Mouse (Mus musculus): ENCODE results near the gene Tbc1d14.

The Tbc1d14 gene

DNA sequence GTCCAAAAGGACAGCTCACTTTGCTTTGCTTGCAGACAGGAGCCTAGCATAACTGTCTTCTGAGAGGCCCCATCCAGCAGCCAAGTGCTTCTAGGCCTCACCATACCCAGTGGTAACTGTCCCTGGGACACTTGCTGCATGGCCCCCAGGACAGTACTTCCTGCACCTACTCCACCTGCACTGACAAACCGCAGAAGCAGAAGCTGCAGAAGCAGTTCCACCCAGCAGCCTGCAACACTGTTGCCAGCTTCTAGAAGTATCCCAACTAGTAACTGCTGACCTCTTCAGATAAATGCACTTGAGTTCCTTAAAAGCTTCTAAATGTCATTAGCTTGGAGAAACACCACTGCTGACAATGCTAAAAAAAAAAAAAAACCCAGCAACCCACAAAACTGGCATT is 78.0 kb downstream of the Tbc1d14 start:
- CTCF ChIA-PET = no interaction called here

DNA sequence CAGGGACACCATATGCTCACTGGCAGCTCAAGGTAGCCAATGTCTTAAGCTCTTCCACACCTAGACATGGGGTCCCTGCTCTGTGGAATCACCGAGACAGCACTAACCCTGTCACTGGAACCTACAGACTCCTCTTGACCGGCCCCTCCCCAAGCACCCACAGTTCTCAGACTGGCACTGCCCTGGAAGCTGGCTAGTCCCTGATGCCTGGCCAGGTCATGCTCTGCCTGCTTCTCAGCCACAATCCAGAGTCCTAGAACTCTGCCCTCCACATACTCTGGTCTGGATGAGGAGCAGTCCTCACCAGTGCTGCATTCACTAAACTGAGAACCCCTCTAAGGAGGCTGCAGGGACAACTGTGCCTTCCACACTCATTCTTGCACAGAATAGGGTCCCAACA is 82.1 kb downstream of the Tbc1d14 start:
- CTCF ChIA-PET = no interaction called here

DNA sequence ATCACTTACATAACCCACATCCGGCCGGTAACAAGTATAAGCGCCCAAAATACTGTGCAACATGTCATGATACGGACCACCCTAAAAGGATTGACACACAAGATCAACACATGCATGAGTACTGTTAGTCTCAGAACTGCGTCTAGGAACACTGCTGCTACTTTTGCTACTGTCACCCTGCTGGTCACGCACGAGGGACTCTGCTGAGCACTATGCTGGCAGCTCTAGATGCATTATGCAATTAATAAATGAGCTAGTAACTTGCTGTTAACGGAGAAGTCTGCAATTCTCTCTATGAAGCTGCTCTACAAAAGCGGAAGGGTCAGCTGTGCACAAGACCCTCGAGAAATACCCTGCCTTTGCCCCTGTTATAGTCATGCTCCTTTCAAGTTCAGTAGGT is 84.7 kb downstream of the Tbc1d14 start:
- CTCF ChIA-PET = no interaction called here

DNA sequence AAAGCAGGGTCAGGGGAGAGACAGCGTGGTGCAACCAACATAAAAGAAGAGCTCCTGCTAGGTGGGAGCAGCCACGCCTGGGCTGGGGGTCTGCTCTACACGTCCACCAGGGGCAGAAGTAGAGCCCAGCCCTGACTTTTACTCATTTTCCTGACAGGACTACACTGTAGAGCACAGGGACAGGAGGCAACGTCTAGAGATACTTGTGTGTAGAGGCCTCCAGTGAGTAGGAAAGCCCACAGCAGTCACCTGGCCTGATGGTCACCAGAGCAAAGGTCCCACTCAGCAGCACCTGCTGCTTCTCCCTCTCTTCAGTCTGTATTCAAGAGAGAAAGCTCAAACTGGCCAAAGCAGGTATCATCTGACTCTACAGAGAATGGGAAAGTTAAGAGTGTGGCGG is 87.4 kb downstream of the Tbc1d14 start:
- CTCF ChIA-PET = no interaction called here

DNA sequence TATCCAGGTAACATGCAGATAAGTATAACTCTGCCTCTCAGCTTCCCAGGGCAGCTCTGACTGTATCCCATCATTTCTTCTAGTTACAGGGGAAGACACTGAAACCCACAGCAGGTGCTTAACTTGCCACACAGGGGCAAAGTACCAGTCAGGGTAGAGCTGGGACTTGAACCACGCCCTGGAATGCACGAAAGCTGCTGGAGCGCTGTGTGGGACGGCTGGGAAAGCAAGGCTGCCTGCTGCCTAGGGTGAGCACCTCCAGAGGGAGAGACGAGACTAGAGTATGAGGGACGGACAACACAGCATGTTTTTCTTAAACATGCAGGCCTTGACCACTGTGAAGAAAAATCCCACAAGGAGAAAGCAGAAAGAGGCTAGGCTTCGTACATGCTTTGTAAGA is 87.8 kb downstream of the Tbc1d14 start:
- CTCF ChIA-PET = no interaction called here

DNA sequence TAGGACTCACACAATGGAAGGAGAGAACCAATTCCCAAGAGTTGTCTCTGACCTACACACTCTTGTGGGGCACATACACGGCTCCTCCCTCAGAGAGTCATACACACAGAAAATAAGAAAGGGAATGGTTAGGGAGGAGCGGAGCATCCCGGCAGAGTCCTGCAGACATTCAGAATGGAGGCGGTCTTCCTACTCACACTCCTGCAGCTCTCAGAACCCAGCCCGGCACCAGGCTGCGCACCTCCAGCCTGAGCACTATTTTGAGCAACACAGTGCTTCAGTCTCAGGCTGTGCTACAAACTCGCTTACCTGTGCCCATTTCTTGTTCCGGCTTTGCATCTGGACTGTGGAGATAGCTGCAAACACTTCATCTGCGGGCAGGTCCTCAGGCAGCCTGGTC is 98.4 kb downstream of the Tbc1d14 start:
- CTCF ChIA-PET = no interaction called here

DNA sequence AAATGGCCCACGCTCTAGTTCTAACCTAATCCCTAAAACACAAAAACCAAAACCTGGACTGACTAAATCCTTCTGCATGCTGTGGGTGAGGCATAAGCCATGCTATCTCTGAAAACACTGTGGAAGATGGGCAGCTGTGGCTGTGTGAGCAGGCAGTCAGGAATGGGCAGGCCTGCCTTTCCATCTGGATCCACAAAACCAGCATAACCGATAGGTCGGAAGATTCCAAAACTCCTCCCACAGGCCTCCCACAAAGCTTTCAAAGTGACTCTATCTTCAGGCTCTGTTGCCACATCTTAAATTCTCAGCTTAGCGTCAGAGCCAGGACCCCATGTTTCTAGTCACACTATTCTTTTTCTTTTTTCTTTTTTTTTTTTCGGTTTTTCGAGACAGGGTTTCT is 99.2 kb downstream of the Tbc1d14 start:
- CTCF ChIA-PET = interaction anchor here (0.7 kb wide), 1 partner anchor 15 kb away, joined by 3 read pairs; no protein-coding TSS in a partner anchor

DNA sequence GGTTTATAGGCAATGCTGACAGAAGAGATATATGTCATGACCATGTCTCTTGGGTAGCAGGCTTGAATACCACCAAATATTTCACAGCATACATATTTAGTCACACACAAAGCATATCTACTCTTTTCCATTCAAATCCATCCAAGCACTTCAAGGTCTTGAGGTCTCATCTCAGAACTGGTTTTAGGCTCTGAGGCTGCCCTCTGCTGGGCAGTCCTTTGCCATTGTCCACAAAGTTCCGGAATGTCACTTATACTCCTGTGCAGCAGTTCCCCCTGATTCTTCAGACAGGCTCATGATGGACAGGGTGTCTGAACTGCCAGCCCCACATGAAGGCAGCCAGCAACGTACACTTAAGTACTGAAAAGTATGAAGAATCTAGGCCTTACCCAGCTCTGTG is 103.9 kb downstream of the Tbc1d14 start:
- CTCF ChIA-PET = interaction anchor here (0.7 to 2.1 kb wide), 3 partner anchors 9 to 309 kb away, joined by 3 to 6 read pairs (median 4); no protein-coding TSS in a partner anchor

DNA sequence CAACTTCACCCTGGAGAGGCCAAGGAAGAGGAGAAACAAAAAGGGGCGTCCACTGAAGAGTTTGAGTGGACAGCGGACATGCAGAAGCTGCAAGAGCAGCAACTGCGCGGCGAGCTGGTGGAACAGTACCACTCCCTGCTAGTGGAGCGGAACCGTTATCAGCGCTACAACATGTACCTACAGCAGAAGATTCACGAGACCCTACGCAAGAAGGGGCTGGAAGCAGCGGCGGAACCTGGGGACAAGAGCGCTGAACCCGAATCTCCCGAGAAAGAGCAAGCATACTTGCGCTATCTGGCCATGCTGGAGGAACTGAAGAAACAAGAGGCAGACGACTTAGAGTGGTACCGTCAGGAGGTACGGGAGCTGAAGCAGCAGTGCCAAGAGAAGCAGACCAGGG is 107.8 kb downstream of the Tbc1d14 start:
- CTCF ChIA-PET = interaction anchor here (0.6 kb wide), 1 partner anchor 77 kb away, joined by 8 read pairs; no protein-coding TSS in a partner anchor

DNA sequence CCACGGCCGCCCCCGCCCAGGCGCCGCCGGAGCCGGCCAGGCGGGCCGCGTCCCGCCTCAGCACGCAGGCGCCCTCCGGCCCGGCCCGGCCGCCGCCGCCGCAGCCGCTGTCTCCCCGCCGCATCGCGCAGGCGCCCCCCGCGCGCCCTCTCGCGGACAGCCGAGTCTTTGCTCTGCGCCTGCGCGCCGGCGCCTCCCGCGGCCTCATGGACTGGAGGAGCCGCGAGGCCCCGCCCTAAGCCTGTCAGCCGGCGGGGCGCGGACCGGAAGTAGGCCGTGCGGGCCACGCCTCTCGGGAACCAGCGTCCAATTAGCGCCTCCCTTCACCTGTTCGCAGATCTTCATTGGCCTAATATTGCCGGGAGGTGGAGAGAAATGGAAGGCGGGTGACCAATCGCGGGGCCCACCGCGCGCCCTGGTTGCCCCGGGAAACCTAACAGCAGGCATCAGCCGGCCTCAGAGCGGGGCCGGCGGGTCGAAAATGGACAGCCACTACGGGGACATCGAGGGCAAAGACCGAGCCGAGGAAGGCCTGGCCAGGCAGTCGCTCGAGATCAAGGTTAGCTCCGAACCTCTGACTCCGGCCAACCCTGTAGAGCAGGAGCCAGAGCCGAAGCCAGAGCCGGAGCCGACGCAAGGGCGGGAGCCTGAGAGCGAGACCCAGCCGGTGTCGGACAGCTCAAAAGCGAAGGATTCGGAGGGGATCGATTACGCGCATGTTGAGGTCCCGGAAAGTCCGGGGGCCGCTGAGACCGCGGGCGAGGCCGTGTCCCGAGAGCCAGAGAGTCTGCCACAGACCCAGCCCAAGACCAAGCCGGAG is 108.7 kb downstream of the Tbc1d14 start, which contains the start of the genes Tada2b and Ccdc96:
TSS of gene Tada2b (minus strand) at position 115 of the 820 bp plus-strand sequence.
TSS of gene Ccdc96 (plus strand) at position 418 of the 820 bp plus-strand sequence.
- CTCF ChIA-PET = interaction anchor here (1.9 kb wide), 1 partner anchor 10 kb away, joined by 7 read pairs; no protein-coding TSS in a partner anchor

DNA sequence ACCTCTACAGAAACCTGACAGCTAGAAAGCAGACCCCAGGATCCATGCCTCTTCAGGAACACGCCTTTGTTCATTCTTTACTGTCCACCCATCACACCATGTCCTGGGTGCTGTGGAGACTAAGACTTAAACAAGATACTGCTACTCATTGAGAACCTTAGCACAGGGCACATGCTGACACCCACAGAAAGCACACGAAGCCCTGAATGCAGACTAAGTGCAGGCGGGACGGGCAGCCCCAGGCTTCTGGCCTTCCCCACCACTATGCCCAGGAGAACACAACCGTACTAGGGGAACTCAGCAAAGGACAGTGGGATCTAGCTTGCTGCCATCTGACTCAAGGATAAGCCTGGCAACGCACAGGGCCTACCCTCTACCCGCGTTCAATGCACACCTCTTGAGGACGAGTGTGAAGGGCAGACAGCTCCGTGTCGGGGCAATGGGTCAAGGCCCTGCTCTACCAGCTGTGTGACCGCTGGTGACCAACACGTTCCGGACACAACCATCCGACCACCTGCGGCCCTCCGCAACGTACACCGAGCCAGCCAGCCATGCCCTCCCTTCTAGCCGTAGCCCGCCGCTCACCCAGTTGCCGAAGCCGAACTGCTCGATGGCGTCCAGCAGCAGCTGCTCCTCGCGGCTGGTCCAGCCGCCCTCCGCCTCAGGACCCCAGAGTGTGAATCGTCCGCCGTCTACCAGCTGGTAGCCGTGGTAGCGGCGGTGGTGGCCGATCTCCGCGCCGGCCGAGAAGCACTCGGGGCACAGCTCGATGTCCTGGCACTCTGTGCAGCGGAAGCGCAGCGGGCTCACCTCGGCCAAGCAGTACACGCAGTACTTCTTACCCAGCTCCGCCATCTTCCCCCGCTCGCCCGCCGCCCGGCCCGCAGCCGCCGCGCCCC is 109.6 kb downstream of the Tbc1d14 start:
- CTCF ChIA-PET = interaction anchor here (0.7 to 1.9 kb wide), 3 partner anchors 9 to 20 kb away, joined by 3 to 7 read pairs (median 3); no protein-coding TSS in a partner anchor

DNA sequence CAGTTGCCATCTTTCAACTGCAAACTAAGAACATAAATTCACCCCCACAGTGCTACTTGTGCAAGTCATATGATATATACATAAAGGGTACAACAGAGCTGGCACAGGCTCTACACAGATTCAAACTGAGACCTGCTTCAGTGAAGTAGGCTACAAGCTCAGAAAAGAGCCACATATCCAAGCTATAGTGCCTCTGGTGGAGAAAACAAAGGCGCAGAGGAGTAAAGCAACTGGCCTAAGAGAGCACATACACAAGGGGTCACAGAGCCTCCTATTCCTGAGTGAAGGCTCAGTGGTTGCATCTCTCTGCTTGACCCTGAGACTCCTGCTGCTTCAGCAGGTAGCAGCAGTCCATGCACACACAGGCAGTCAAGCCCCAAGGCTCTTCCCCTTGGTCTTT is 112.0 kb downstream of the Tbc1d14 start:
- CTCF ChIA-PET = interaction anchor here (0.5 to 2.3 kb wide), 2 partner anchors 9 to 36 kb away, joined by 4 to 6 read pairs; no protein-coding TSS in a partner anchor

DNA sequence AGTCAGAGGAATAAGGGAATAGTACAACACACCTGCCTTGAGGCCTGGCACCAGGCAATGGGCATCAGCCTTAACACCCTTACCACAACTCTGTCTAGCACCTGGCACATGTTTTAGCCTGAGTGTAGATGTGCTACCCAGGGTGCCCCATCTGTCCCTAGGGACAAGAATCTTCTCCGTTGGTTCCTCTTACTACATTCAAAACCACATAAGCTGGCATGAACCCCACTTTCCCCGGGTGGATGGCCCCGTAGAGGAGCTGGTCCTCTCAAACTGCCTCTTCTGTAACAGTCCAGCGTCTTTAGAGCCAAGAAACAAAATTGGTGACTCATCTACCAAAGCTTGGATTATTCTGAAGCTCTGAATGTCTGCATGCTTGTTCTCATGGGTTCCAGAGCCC is 112.7 kb downstream of the Tbc1d14 start:
- CTCF ChIA-PET = interaction anchor here (0.5 to 2.3 kb wide), 2 partner anchors 9 to 37 kb away, joined by 4 to 6 read pairs; no protein-coding TSS in a partner anchor

DNA sequence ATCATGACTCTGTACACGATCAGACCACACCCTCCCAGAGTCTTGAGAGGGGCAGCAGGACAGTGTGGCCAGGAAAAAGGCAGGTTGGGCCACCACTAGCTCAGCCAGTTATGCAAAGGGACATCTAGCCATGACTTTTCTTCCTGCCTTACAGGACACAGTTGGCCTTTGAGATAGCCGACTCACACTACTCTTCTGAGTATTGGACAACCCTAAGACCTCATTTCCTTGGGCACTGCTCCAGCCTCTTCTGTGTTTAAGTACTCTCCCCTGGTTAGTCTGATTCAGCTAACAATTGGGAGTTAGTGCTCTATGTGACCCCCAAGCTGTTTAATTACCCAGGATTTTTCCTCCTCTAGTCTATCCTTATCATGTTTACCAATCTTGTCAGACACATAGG is 113.3 kb downstream of the Tbc1d14 start:
- CTCF ChIA-PET = interaction anchor here (0.5 to 2.3 kb wide), 2 partner anchors 10 to 588 kb away, joined by 3 to 6 read pairs; no protein-coding TSS in a partner anchor

DNA sequence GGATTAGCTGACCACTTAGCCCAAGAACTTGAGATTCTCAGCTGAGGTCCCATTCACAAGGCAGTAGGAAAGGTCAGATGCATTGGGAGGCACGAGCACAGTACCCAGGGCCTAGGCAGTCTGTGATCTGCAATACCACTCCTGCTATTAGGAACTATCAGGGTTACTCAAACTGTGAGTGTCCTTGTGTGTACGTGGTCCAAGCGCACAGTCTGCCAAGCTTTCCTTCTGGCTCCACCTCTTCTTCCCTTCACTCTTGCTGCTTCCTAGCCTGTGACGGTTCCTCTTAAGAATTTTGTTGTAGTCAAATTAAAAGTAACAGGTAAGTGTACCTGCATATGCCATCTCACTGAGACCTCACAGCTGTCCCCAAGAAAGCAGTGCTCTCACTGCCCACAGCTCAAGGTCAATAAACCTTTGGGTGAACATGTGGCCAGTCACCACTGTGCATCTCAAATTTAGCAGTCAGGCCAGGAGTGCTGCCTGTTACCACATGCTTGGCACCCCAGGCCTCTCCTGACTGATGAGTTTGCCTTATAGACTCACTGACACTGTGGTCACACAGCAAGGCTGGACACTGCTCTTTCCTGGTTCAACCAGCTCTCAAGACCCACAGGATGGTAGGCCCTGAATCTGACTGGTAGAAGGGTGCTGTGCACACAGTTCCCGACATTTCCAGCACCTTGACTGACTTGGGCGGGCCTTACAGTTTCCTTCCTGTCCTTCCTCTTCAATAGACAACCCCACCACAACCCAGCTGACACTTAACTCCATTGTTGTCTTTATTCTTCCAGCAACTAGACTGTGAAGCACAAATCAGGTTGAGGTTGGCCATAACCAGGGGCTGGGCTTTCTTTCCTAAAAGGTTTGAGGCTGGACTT is 114.3 kb downstream of the Tbc1d14 start:
- CTCF ChIA-PET = interaction anchor here (0.6 to 2.3 kb wide), 4 partner anchors 11 to 375 kb away, joined by 3 to 6 read pairs (median 4); partner anchors contain the start of gene Grpel1

DNA sequence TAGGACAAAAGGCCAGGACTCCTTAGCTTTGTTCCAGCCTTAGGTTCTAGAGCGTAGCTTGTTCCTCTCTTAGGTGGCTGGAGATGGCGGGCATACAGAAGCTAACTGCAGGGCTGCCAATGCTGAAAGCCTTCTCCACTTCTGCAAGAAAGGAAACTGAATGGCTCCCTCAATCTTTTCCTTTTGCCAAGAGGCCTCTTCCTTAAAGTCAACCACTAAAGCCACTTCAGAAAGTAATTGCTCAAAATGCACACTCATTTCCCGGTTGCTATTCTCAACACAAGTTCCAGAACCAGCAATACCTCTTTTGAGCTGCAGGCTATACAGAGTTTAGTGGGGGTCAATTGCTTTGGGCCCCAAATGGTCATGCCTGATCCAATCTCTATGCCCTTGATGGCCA is 115.6 kb downstream of the Tbc1d14 start:
- CTCF ChIA-PET = interaction anchor here (0.6 to 1.3 kb wide), 3 partner anchors 9 to 265 kb away, joined by 3 to 5 read pairs (median 3); partner anchors contain the start of gene Grpel1

DNA sequence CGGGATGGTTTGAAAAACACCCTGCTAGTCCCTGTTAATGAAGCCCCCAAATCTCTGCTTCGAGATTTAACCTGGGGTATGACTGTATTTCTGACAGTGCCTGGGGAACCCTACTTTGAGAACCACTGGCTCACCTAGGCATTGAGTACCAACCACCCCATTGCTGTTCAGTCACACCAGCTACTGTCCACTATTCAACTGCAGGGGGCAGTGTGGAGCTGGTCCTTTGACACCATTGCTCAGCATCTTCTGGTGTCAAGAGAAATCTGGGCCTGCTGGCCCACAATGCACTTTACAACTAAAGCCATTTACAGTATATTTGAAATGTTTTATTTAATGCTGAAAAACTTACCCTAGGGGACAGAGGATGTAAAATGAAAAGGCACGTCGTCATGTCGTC is 118.8 kb downstream of the Tbc1d14 start:
- CTCF ChIA-PET = interaction anchor here (0.8 to 1.6 kb wide), 2 partner anchors 10 to 110 kb away, joined by 5 to 7 read pairs; partner anchors contain the start of genes Ccdc96 and Tada2b

DNA sequence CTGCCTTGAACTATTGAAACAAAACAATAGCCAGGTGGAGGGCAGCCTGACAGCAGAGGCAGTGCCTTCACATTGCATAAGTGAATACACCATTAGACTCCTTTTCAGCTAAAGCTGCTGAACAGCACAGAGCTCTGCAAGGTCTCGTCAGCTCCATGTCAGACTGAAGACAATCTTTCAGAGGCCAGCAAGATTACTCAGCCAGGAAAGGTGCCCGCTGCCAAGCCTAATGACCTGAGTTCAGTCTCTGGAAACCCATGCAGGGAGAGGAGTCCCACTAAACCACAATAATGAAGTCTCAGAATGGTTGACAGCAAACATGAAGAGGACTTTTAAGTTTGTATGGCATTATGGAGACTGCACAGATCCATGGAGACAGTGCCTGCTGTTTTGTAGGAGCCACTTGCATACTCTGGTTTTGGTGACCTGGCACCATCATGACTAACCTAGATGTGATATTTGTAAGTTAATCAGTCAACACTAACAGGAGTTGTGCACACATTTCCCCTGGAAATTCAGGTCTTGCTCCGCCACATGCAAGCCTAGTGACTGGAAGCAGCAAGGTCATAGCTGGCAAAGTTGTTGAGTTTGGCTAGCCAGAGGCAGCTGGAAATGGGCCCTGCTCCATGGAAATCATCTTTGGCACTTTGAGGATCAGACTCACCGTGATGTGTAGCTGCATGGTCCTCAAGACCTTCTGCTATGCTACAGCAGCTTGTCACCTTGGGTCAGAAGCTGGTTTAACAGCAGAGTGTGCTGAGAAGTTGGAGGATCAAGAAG is 120.0 kb downstream of the Tbc1d14 start:
- CTCF ChIA-PET = interaction anchor here (0.8 to 1.6 kb wide), 2 partner anchors 11 to 125 kb away, joined by 3 to 7 read pairs; partner anchors contain the start of genes Ccdc96 and Tada2b

DNA sequence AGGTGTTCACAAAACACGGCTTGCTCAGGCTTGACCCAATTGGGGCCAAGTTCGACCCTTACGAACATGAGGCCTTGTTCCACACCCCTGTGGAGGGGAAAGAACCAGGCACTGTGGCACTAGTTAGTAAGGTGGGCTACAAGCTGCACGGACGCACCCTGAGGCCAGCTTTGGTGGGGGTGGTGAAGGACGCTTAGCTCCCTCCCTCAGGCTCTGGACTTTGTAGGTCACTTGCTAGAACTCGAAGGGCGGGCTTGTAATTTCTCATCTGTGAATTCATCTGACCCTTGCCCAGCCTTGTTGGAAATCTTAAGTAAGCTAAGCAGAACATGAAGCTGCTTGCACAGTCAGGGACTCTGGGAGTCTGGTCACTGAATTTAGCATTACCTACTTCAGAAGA is 121.9 kb downstream of the Tbc1d14 start:
- CTCF ChIA-PET = no interaction called here

DNA sequence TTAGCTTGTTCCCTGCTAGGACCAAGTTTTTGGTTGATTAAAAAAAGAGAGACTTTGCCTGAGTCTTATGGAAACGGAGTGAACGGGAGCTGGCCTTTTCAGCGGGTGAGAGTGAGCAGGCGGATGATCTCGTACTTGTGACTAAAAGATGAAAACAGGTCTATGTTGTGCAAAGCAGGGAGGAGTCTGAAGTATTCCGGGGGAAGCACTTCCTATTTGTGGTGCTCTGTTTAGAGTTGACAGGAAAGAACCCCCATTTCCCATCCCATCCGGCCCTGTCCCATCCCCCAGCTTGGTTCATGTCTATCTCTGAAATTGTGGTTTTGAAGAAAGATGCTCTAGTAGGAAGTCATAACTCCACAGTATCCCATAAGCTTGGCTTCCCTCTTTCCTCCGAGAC is 127.2 kb downstream of the Tbc1d14 start:
- CTCF ChIA-PET = interaction anchor here (1.0 to 1.3 kb wide), 2 partner anchors 12 to 60 kb away, joined by 3 read pairs; no protein-coding TSS in a partner anchor
